Mouse (Mus musculus) forebrain, embryonic 12.5 days (tissue): ENCODE measurements around the gene Hsbp1. TPM values are rescaled to one million over a fixed set of nuclear protein-coding genes. Genes with fewer than 3 reads are reported as not detected.
"Not testable (repeated sequence)": the region's sequence is repeated elsewhere in the genome, so short reads cannot be mapped to it uniquely, and the experiment has no call there.

Source experiments
- ATAC-seq: fragments of 200-750 bp; cut with Nextera tagmentation; 2 replicates; pipeline ENCODE4 v1.8.0; 2017; ENCODE audit warnings: moderate TSS enrichment; ENCODE audit not compliant: low FRiP score
- H3K27ac ChIP-seq: fragments of 300-500 bp; sonication (generic); 2 replicates; pipeline ENCODE4 v1.5.1; 2016; ENCODE audit warnings: mild to moderate bottlenecking
- H3K27me3 ChIP-seq: fragments of 300-500 bp; sonication (generic); 2 replicates; pipeline ENCODE4 v1.6.1; 2016; ENCODE audit warnings: mild to moderate bottlenecking
- H3K36me3 ChIP-seq: fragments of 300-500 bp; sonication (generic); replicated peaks from 2 replicates; pipeline ENCODE4 v1.6.1; 2016; ENCODE audit warnings: mild to moderate bottlenecking
- H3K4me1 ChIP-seq: fragments of 300-500 bp; sonication (generic); 2 replicates; pipeline ENCODE4 v1.6.1; 2016
- H3K4me2 ChIP-seq: fragments of 300-500 bp; sonication (generic); 2 replicates; pipeline ENCODE4 v1.6.1; 2016; ENCODE audit warnings: mild to moderate bottlenecking, moderate library complexity
- H3K4me3 ChIP-seq: fragments of 300-500 bp; sonication (generic); replicated peaks from 2 replicates; pipeline ENCODE4 v1.5.1; 2016; ENCODE audit warnings: mild to moderate bottlenecking
- H3K9ac ChIP-seq: fragments of 300-500 bp; sonication (generic); 2 replicates; pipeline ENCODE4 v1.6.1; 2016; ENCODE audit warnings: mild to moderate bottlenecking
- H3K9me3 ChIP-seq: fragments of 300-500 bp; sonication (generic); 2 replicates; pipeline ENCODE4 v1.6.1; 2016
- WGBS: fragments of 180-500 bp; shearing (Covaris S2); methylation state at CpG from one replicate; pipeline ENCODE4 v1.1.7; 2016; 5-methylcytosine and 5-hydroxymethylcytosine counted together
- polyA plus RNA-seq: library from polyadenylated mRNA; unstranded; fragments of >200 nt; fragmentation: Nextera tagmentation; extraction: Ambion mirVana; gene quantifications from 2 replicates; pipeline ENCODE4 v1.2.1, GENCODE M21; 2016

Hsbp1 gene
- polyA plus RNA-seq, 1 experiment from 2014 or later: 348 TPM

GRCm38 (mm10) chr8:119352977-119353658 lies 8.8 kb downstream of the Hsbp1 start:
- Histone ChIP-seq H3K4me3 (no peak overlapping the region), H3K27me3 (no peaks in the 10 kb centered on the region), H3K9ac (no peak overlapping the region), H3K36me3 (peaks cover 32% of the 10 kb centered on the region), H3K9me3 (no peaks in the 10 kb centered on the region), H3K27ac (no peak overlapping the region), H3K4me1 (no peaks in the 10 kb centered on the region), H3K4me2 (no peak overlapping the region)
- ATAC-seq: no peak
- 90% methylated on average over 10 of the region's 10 CpGs for WGBS

DNA sequence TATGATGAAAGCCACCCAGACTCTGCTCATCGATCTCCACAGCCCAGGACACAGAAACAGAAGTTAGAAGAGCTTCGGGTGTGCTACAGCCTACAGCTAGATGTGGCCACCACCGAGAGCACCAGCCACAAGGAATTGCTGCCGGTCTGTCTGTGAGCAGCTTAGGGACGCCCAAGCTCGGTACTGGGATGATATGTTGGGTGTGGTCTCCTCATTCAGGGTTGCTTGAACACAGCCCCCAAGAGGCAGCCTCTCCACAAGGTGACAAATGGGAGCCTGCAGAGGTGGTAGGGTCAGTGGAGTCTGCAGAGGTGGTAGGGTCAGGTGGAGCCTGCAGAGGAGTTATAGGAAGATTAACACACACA lies 9.4 kb downstream of the Hsbp1 start:
- Histone ChIP-seq H3K27ac (no peak overlapping the region), H3K9ac (no peak overlapping the region), H3K9me3 (no peaks in the 10 kb centered on the region), H3K36me3 (peaks cover 27% of the 10 kb centered on the region), H3K27me3 (no peaks in the 10 kb centered on the region), H3K4me1 (no peaks in the 10 kb centered on the region), H3K4me3 (no peak overlapping the region), H3K4me2 (no peak overlapping the region)
- 83% methylated on average over 6 of the region's 6 CpGs for WGBS
- no peak for ATAC-seq

GRCm38 (mm10) chr8:119356631-119357030 lies 12.3 kb downstream of the Hsbp1 start:
- H3K27me3 ChIP-seq, H3K9ac ChIP-seq, H3K4me1 ChIP-seq, H3K27ac ChIP-seq, ATAC-seq, H3K4me3 ChIP-seq, H3K9me3 ChIP-seq, H3K36me3 ChIP-seq, H3K4me2 ChIP-seq: not testable (repeated sequence)
- 59% methylated on average over 5 of the region's 5 CpGs for WGBS

DNA sequence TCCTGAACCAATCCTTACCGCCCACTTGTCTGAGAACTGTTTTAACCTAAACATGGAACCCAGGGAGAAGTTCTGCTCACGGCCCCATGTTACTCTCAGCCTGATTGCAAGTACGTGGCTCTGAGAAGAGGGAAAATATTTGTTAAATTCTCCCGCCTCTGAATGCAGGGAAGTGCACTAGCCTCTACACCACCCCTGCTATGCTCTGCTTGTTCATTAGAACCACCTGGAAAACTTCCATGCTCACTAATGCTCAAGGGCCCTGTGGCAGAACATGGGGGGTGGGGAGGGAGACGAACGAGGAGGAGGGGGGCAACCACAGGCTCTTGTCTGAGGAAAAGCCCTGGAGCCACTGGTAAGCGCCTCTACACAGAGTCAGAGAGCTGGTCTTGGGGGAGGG lies 13.9 kb downstream of the Hsbp1 start:
- H3K36me3 ChIP-seq: no peaks in the 10 kb centered on the region
- no peaks in the 10 kb centered on the region for H3K27me3 ChIP-seq
- H3K9me3 ChIP-seq: no peaks in the 10 kb centered on the region
- no peak overlapping the region for H3K27ac ChIP-seq
- H3K4me2 ChIP-seq: no peak overlapping the region
- ATAC-seq: no peak
- 81% methylated on average over 7 of the region's 7 CpGs for WGBS
- no peaks in the 10 kb centered on the region for H3K4me1 ChIP-seq
- no peak overlapping the region for H3K9ac ChIP-seq
- H3K4me3 ChIP-seq: no peak overlapping the region

- Histone ChIP-seq H3K4me1 (no peaks in the 10 kb centered on the region), H3K4me2 (no peak overlapping the region), H3K9ac (no peak overlapping the region), H3K4me3 (no peak overlapping the region), H3K27ac (no peak overlapping the region), H3K36me3 (no peaks in the 10 kb centered on the region), H3K27me3 (no peaks in the 10 kb centered on the region), H3K9me3 (no peaks in the 10 kb centered on the region)
- ATAC-seq: no peak
- WGBS: 49% methylated on average over 14 of the region's 14 CpGs
Measured at GRCm38 (mm10) chr8:119358836-119359235, 14.5 kb downstream of the Hsbp1 start.

DNA sequence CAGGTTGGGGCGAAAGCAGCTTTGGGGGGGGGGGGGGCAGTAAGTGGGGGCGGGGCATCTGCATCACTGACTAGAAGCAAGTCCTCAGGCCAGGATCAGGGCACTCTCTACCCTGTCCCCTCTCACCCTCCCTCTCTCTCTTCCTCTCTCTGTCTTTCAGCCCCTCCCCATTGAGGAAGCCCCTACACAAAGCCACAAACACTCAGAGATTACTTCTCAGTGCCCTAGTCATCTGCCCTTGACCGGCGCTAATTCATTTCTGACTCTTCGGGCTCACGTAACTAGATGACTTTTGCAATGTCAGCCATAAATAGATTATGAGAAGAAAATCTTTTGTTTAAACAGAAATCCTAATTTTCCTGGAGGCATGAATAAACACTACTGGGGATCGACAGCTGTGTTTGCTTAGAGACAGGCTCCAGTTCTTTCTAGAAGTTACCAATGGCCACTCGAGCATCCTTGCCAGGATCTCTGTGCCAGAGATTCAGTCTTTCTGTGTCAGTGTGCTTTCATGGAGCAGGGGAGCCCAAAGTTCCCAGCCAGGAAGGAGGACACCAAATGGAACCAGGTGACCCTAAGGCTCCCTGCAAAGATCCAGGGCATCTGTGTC lies 16.5 kb downstream of the Hsbp1 start:
- no peak overlapping the region for H3K4me3 ChIP-seq
- no peaks in the 10 kb centered on the region for H3K4me1 ChIP-seq
- ATAC-seq: no peak
- H3K9ac ChIP-seq: no peak overlapping the region
- no peak overlapping the region for H3K4me2 ChIP-seq
- H3K27ac ChIP-seq: no peak overlapping the region
- H3K36me3 ChIP-seq: no peaks in the 10 kb centered on the region
- H3K9me3 ChIP-seq: no peaks in the 10 kb centered on the region
- H3K27me3 ChIP-seq: peaks cover 6% of the 10 kb centered on the region; the same call in 1 of the 2 replicates
- 77% methylated on average over 8 of the region's 8 CpGs for WGBS

- H3K9me3 ChIP-seq, H3K4me1 ChIP-seq, H3K4me2 ChIP-seq, H3K4me3 ChIP-seq, ATAC-seq, H3K36me3 ChIP-seq, H3K27me3 ChIP-seq, H3K9ac ChIP-seq, H3K27ac ChIP-seq: not testable (repeated sequence)
- 88% methylated on average over 9 of the region's 9 CpGs for WGBS
Measured at GRCm38 (mm10) chr8:119374716-119375115, 30.4 kb downstream of the Hsbp1 start.

GRCm38 (mm10) chr8:119378476-119378875 lies 34.2 kb downstream of the Hsbp1 start:
- Histone ChIP-seq H3K4me1 (no peaks in the 10 kb centered on the region), H3K36me3 (no peaks in the 10 kb centered on the region), H3K4me3 (no peak overlapping the region), H3K9ac (no peak overlapping the region), H3K27ac (no peak overlapping the region), H3K27me3 (no peaks in the 10 kb centered on the region), H3K9me3 (no peaks in the 10 kb centered on the region), H3K4me2 (no peak overlapping the region)
- 72% methylated on average over 7 of the region's 7 CpGs for WGBS
- no peak for ATAC-seq

- Histone ChIP-seq H3K4me2 (no peak overlapping the region), H3K27me3 (no peaks in the 10 kb centered on the region), H3K4me3 (no peak overlapping the region), H3K9me3 (no peaks in the 10 kb centered on the region), H3K36me3 (no peaks in the 10 kb centered on the region), H3K9ac (no peak overlapping the region), H3K4me1 (no peaks in the 10 kb centered on the region), H3K27ac (no peak overlapping the region)
- no peak for ATAC-seq
- WGBS: 27% methylated on average over 4 of the region's 4 CpGs
Measured at GRCm38 (mm10) chr8:119380619-119381018, 36.3 kb downstream of the Hsbp1 start.

DNA sequence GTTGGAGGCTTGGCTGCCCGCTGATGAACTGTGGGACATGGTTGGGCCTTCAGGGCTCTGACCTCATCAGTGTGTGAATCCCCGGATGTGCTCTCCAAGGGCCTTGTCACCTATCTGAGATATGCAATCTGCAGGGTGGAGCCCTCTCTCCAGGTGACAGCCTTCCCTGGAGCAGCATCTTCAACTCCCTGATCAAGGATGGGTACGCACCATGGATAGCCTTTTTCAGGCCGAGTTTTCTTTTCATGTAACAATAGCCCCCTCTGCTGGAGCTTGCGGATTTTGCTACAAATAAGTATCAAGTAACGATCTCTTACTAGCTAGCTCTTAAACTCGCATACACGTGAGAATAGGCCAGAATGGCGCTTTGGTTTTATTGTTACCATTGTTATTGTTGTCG lies 40.2 kb downstream of the Hsbp1 start:
- Histone ChIP-seq H3K9ac (no peak overlapping the region), H3K4me1 (no peaks in the 10 kb centered on the region), H3K27me3 (peaks cover 8% of the 10 kb centered on the region; the same call in 1 of the 2 replicates), H3K27ac (no peak overlapping the region), H3K4me2 (no peak overlapping the region), H3K36me3 (no peaks in the 10 kb centered on the region), H3K9me3 (no peaks in the 10 kb centered on the region), H3K4me3 (no peak overlapping the region)
- 23% methylated on average over 10 of the region's 10 CpGs for WGBS
- ATAC-seq: 0 out of 2 replicates have a peak, but pooled peaks have one; percentile 20

DNA sequence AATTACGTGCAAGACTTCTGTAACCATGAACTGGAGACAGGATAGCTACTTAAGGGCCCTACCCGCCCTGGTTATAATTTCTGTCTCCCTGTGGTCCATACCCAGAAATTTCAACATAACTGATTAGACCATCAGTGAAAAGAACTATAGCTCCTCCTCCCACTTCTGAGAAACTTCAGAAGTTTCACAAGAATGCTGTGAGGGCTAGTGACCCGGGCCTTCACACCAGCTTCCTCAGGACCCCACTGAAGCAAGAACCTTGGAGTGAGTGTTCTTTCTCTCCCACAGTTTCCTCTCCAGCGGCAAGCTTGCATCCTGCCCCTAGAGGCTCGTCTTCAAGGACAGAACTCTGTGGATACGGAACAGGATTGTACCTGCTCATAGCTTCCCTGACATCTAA lies 41.6 kb downstream of the Hsbp1 start:
- Histone ChIP-seq H3K36me3 (no peaks in the 10 kb centered on the region), H3K4me2 (no peak overlapping the region), H3K9me3 (no peaks in the 10 kb centered on the region), H3K27me3 (peaks cover 8% of the 10 kb centered on the region; the same call in 1 of the 2 replicates), H3K9ac (no peak overlapping the region), H3K4me1 (no peaks in the 10 kb centered on the region), H3K27ac (no peak overlapping the region), H3K4me3 (no peak overlapping the region)
- 81% methylated on average over 6 of the region's 6 CpGs for whole genome bisulfite sequencing
- no peak for ATAC-seq

DNA sequence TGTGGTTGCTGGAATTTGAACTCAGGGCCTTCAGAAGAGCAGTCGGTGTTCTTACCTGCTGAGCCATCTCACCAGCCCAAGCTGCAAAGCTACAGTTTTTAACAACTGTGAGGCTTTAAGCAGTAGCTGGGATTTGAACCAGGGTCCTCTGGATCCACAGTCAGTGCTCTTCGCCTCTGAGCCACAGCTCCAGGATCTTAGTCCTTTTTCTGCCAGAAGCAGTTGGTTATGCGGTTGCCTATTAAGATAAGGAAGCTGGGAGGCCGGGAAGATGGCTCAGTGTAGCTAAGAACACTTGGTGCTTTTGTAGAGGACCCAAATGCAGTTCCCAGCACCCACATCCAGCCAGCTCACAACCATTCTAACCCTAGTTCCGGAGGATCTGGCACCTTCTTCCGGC lies 42.7 kb downstream of the Hsbp1 start:
- Histone ChIP-seq H3K9ac (no peak overlapping the region), H3K4me3 (no peak overlapping the region), H3K27me3 (peaks cover 8% of the 10 kb centered on the region; the same call in 1 of the 2 replicates), H3K36me3 (no peaks in the 10 kb centered on the region), H3K9me3 (no peaks in the 10 kb centered on the region), H3K4me1 (no peaks in the 10 kb centered on the region), H3K4me2 (no peak overlapping the region), H3K27ac (no peak overlapping the region)
- no peak for ATAC-seq
- WGBS: 83% methylated on average over 6 of the region's 6 CpGs

- peak overlapping the region; percentile 93; the same call in 1 of the 2 replicates for H3K9ac ChIP-seq
- H3K4me3 ChIP-seq: peak overlapping the region; percentile 75
- no peaks in the 10 kb centered on the region; the same call in 1 of the 2 replicates for H3K36me3 ChIP-seq
- H3K4me1 ChIP-seq: peaks cover 15% of the 10 kb centered on the region
- peak overlapping the region; percentile 100 for H3K4me2 ChIP-seq
- 0 out of 2 replicates have a peak, but pooled peaks cover 4% of the 10 kb centered on the region for H3K27me3 ChIP-seq
- ATAC-seq: peak; percentile 15; the same call in 1 of the 2 replicates
- H3K27ac ChIP-seq: 0 out of 2 replicates have a peak overlapping the region, but pooled peaks have one; percentile 44
- H3K9me3 ChIP-seq: no peaks in the 10 kb centered on the region
- 79% methylated on average over 9 of the region's 9 CpGs for WGBS
Measured at GRCm38 (mm10) chr8:119394097-119394496, 49.8 kb downstream of the Hsbp1 start.
